ENCODE assay signal across 13 mouse cellular contexts in the genomic region with DNA sequence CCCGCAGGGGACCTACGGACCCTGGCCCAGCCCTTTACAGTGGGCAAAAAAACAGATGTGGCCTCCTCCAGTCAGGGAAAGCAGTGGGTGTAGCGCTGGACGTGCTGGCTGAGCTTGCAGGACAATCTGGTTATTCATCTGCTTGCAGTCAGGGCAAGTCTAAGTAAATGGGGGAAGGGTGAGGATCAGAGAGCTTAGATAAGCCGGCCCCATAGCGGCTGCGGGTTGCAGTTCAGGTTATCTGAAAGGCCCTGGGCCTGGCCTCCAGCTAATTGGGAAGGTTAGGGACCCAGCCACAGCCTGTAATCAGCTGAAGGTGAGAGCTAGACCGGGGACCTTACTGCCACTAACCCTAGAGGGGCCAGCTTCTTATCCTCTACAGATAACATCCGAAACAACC. TPM values are rescaled to one million over a fixed set of nuclear protein-coding genes. Genes with fewer than 3 reads are reported as not detected.
DNase-seq lines count a peak whose midpoint lies in the region; ATAC-seq lines count a peak whose summit lies in the region.
"Had no signal": no experiment of that assay in that cellular context is flagged by ENCODE, and none has a peak within 500 bp of the region (broad histone marks: within the 10 kb centered on the region; RNA-seq: fewer than 3 reads in every experiment).

No protein-coding gene starts in this region.

- H3K4me3 ChIP-seq in forebrain, embryonic 10.5 days: no peak overlapping the region
- H3K4me3 ChIP-seq in forebrain, embryonic 15.5 days: no peak overlapping the region
- H3K4me3 ChIP-seq in neural tube, embryonic 11.5 days (ENCODE audit: low read depth, low read length): no peak overlapping the region
- no peak overlapping the region for H3K4me3 ChIP-seq in neural tube, embryonic 15.5 days (replicated peaks)
- no peak overlapping the region for H3K4me3 ChIP-seq in hindbrain, embryonic 16.5 days (ENCODE audit: low read length)
- H3K4me3 ChIP-seq: embryonic facial prominence, embryonic 15.5 days; heart, embryonic 15.5 days; neural tube, embryonic 13.5 days had no signal

- no peak overlapping the region for H3K9ac ChIP-seq in forebrain, embryonic 15.5 days (replicated peaks)
- H3K9ac ChIP-seq in neural tube, embryonic 11.5 days (ENCODE audit: low read length): 0 out of 2 replicates have a peak overlapping the region, but pooled peaks have one; percentile 4
- H3K9ac ChIP-seq in neural tube, embryonic 15.5 days (replicated peaks): no peak overlapping the region
- no peak overlapping the region for H3K9ac ChIP-seq in hindbrain, embryonic 16.5 days (ENCODE audit: low read depth, low read length)
- H3K9ac ChIP-seq: embryonic facial prominence, embryonic 15.5 days; heart, embryonic 15.5 days; neural tube, embryonic 13.5 days had no signal

- DNase-seq in forebrain, embryonic 10.5 days (ENCODE audit: extremely low spot score, low spot score): no peak
- DNase-seq in neural tube, embryonic 11.5 days (ENCODE audit: low spot score): no peak
- DNase-seq in kidney, postnatal 14 days: peak; percentile 56
- DNase-seq in cerebellum, postnatal 10 days: no peak
- DNase-seq in urinary bladder, postnatal 36 days (ENCODE audit: low spot score in 2 of 2): no peak
- DNase-seq: B cell, adult 2 months had no signal

- peak overlapping the region; percentile 20 for H3K27ac ChIP-seq in forebrain, embryonic 10.5 days
- no peak overlapping the region for H3K27ac ChIP-seq in forebrain, embryonic 15.5 days (replicated peaks)
- no peak overlapping the region for H3K27ac ChIP-seq in neural tube, embryonic 11.5 days (ENCODE audit: low read depth, low read length)
- no peak overlapping the region for H3K27ac ChIP-seq in neural tube, embryonic 15.5 days (replicated peaks)
- no peak overlapping the region for H3K27ac ChIP-seq in hindbrain, embryonic 16.5 days (ENCODE audit: low read depth, low read length)
- H3K27ac ChIP-seq: embryonic facial prominence, embryonic 15.5 days; heart, embryonic 15.5 days; neural tube, embryonic 13.5 days had no signal

- H3K9me3 ChIP-seq in forebrain, embryonic 10.5 days: no peaks in the 10 kb centered on the region
- no peaks in the 10 kb centered on the region for H3K9me3 ChIP-seq in forebrain, embryonic 15.5 days
- H3K9me3 ChIP-seq in neural tube, embryonic 11.5 days (ENCODE audit: control insufficient read depth, low read length): no peaks in the 10 kb centered on the region
- H3K9me3 ChIP-seq in neural tube, embryonic 15.5 days (replicated peaks): no peaks in the 10 kb centered on the region
- H3K9me3 ChIP-seq in hindbrain, embryonic 16.5 days (ENCODE audit: control insufficient read depth, low read length): no peaks in the 10 kb centered on the region
- H3K9me3 ChIP-seq: embryonic facial prominence, embryonic 15.5 days; heart, embryonic 15.5 days; neural tube, embryonic 13.5 days had no signal

- ATAC-seq in forebrain, embryonic 15.5 days (replicated peaks): no peak
- ATAC-seq in neural tube, embryonic 11.5 days (ENCODE audit: insufficient read depth, low FRiP score, low TSS enrichment): no peak
- ATAC-seq in neural tube, embryonic 15.5 days (ENCODE audit: low FRiP score): no peak
- no peak for ATAC-seq in hindbrain, embryonic 16.5 days

- WGBS in forebrain, embryonic 10.5 days: 3% methylated on average over 9 of the region's 9 CpGs
- 9% methylated on average over 9 of the region's 9 CpGs for WGBS in forebrain, embryonic 15.5 days
- WGBS in neural tube, embryonic 11.5 days: 12% methylated on average over 9 of the region's 9 CpGs
- 29% methylated on average over 9 of the region's 9 CpGs for WGBS in neural tube, embryonic 15.5 days
- WGBS in hindbrain, embryonic 16.5 days: 31% methylated on average over 9 of the region's 9 CpGs

- H3K36me3 ChIP-seq in forebrain, embryonic 10.5 days (replicated peaks): no peaks in the 10 kb centered on the region
- H3K36me3 ChIP-seq in forebrain, embryonic 15.5 days: no peaks in the 10 kb centered on the region
- no peaks in the 10 kb centered on the region for H3K36me3 ChIP-seq in neural tube, embryonic 11.5 days (ENCODE audit: control insufficient read depth, insufficient read depth, low read length)
- no peaks in the 10 kb centered on the region for H3K36me3 ChIP-seq in neural tube, embryonic 15.5 days
- no peaks in the 10 kb centered on the region for H3K36me3 ChIP-seq in hindbrain, embryonic 16.5 days (ENCODE audit: control insufficient read depth, insufficient read depth, low read length)
- H3K36me3 ChIP-seq: embryonic facial prominence, embryonic 15.5 days; heart, embryonic 15.5 days; neural tube, embryonic 13.5 days had no signal

- peaks cover 100% of the 10 kb centered on the region for H3K27me3 ChIP-seq in forebrain, embryonic 10.5 days (ENCODE audit: poor library complexity, severe bottlenecking)
- H3K27me3 ChIP-seq in forebrain, embryonic 15.5 days: peaks cover 76% of the 10 kb centered on the region
- H3K27me3 ChIP-seq in neural tube, embryonic 11.5 days (ENCODE audit: control insufficient read depth, insufficient read depth, low read length): peaks cover 67% of the 10 kb centered on the region
- H3K27me3 ChIP-seq in neural tube, embryonic 15.5 days (replicated peaks): peaks cover 84% of the 10 kb centered on the region
- peaks cover 45% of the 10 kb centered on the region for H3K27me3 ChIP-seq in hindbrain, embryonic 16.5 days (replicated peaks; ENCODE audit: control insufficient read depth, insufficient read depth, low read length)

- H3K4me1 ChIP-seq in forebrain, embryonic 10.5 days: peaks cover 82% of the 10 kb centered on the region
- H3K4me1 ChIP-seq in forebrain, embryonic 15.5 days: peaks cover 19% of the 10 kb centered on the region
- peaks cover 24% of the 10 kb centered on the region for H3K4me1 ChIP-seq in neural tube, embryonic 11.5 days (ENCODE audit: control insufficient read depth, insufficient read depth, low read length)
- H3K4me1 ChIP-seq in neural tube, embryonic 15.5 days: peaks cover 21% of the 10 kb centered on the region
- peaks cover 8% of the 10 kb centered on the region for H3K4me1 ChIP-seq in hindbrain, embryonic 16.5 days (ENCODE audit: control insufficient read depth, insufficient read depth, low read depth, low read length)

- no peak overlapping the region for H3K4me2 ChIP-seq in forebrain, embryonic 15.5 days (replicated peaks)
- no peak overlapping the region for H3K4me2 ChIP-seq in neural tube, embryonic 11.5 days (ENCODE audit: low read depth)
- H3K4me2 ChIP-seq in neural tube, embryonic 15.5 days: no peak overlapping the region
- H3K4me2 ChIP-seq in hindbrain, embryonic 16.5 days (ENCODE audit: low read length): no peak overlapping the region
- H3K4me2 ChIP-seq: embryonic facial prominence, embryonic 15.5 days; heart, embryonic 15.5 days; neural tube, embryonic 13.5 days had no signal

RNA-seq across cellular contexts. Expression of a gene that starts 5.0 kb away (rescaled TPM):
- 2.5 and 3.2 TPM in 2 replicates for polyA plus RNA-seq in forebrain, embryonic 10.5 days (2016; fragmentation: Nextera tagmentation; extraction: Ambion mirVana)
- 0.76 and 0.86 TPM in 2 replicates for polyA plus RNA-seq in forebrain, embryonic 15.5 days (2015; fragmentation: Nextera tagmentation; extraction: Ambion mirVana)
- 4.0 and 4.7 TPM in 2 replicates for polyA plus RNA-seq in neural tube, embryonic 11.5 days (2014; fragmentation: Nextera tagmentation; extraction: Ambion mirVana)
- 1.4 and 1.5 TPM in 2 replicates for polyA plus RNA-seq in neural tube, embryonic 15.5 days (2015; fragmentation: Nextera tagmentation; extraction: Ambion mirVana)
- polyA plus RNA-seq in hindbrain, embryonic 16.5 days (2015; fragmentation: Nextera tagmentation; extraction: Ambion mirVana): 0.64 and 1.0 TPM in 2 replicates

RNA-seq across cellular contexts. Expression of a gene that starts 22.8 kb away (rescaled TPM):
- polyA plus RNA-seq in forebrain, embryonic 10.5 days (2016; fragmentation: Nextera tagmentation; extraction: Ambion mirVana): not detected in 2 replicates
- polyA plus RNA-seq in forebrain, embryonic 15.5 days (2015; fragmentation: Nextera tagmentation; extraction: Ambion mirVana): not detected in 2 replicates
- not detected in 2 replicates for polyA plus RNA-seq in neural tube, embryonic 11.5 days (2014; fragmentation: Nextera tagmentation; extraction: Ambion mirVana)
- not detected in 2 replicates for polyA plus RNA-seq in neural tube, embryonic 15.5 days (2015; fragmentation: Nextera tagmentation; extraction: Ambion mirVana)
- not detected in 2 replicates for polyA plus RNA-seq in hindbrain, embryonic 16.5 days (2015; fragmentation: Nextera tagmentation; extraction: Ambion mirVana)
- polyA plus RNA-seq: heart, embryonic 15.5 days; neural tube, embryonic 13.5 days; spleen, adult 2 months had no signal

RNA-seq across cellular contexts. Expression of a gene that starts 58.9 kb away (rescaled TPM):
- polyA plus RNA-seq in forebrain, embryonic 10.5 days (2016; fragmentation: Nextera tagmentation; extraction: Ambion mirVana): 0.25 and 0.30 TPM in 2 replicates
- polyA plus RNA-seq in forebrain, embryonic 15.5 days (2015; fragmentation: Nextera tagmentation; extraction: Ambion mirVana): 0.11 and 0.25 TPM in 2 replicates
- polyA plus RNA-seq in neural tube, embryonic 11.5 days (2014; fragmentation: Nextera tagmentation; extraction: Ambion mirVana): 0.20 and 0.24 TPM in 2 replicates
- 0.19 and 0.29 TPM in 2 replicates for polyA plus RNA-seq in neural tube, embryonic 15.5 days (2015; fragmentation: Nextera tagmentation; extraction: Ambion mirVana)
- polyA plus RNA-seq in hindbrain, embryonic 16.5 days (2015; fragmentation: Nextera tagmentation; extraction: Ambion mirVana): 0.40 TPM in 2 replicates
